Mouse (Mus musculus) limb, embryonic 15.5 days (tissue): ENCODE results near the gene Rptor. TPM values are rescaled to one million over a fixed set of nuclear protein-coding genes. Genes with fewer than 3 reads are reported as not detected.

Experiments used
- polyA plus RNA-seq: library from polyadenylated mRNA; unstranded; fragments of >200 nt; fragmentation: Nextera tagmentation; extraction: Ambion mirVana; gene quantifications from 2 replicates; pipeline ENCODE4 v1.2.1, GENCODE M21; 2015

The Rptor gene
- polyA plus RNA-seq, 1 experiment from 2014 or later, result 9.0 TPM

Other genes starting within 250 kb of the Rptor start
- 6.9 and 8.0 TPM in 2 replicates for gene Sgsh, start 247.4 kb upstream of the Rptor start, polyA plus RNA-seq
- gene Slc26a11, start 247.3 kb upstream of the Rptor start, polyA plus RNA-seq, result 10.7 and 11.1 TPM in 2 replicates
- 3.1 and 3.7 TPM in 2 replicates for gene Rnf213, start 209.8 kb upstream of the Rptor start, polyA plus RNA-seq
- 13.8 and 15.7 TPM in 2 replicates for gene Endov, start 111.6 kb upstream of the Rptor start, polyA plus RNA-seq
- 1.2 and 1.8 TPM in 2 replicates for gene Nptx1, start 55.2 kb upstream of the Rptor start, polyA plus RNA-seq